ENCODE assay signal across 8 mouse cellular contexts in genomic region chr9:20990861-20991260, GRCm38 (mm10). TPM values are rescaled to one million over a fixed set of nuclear protein-coding genes. Genes with fewer than 3 reads are reported as not detected.
A peak's percentile ranks its signal among the peaks of the same experiment; 100 is the strongest.
DNase-seq lines count a peak whose midpoint lies in the region; ATAC-seq lines count a peak whose summit lies in the region.

No protein-coding gene starts in this region.

- peak; percentile 19 for DNase-seq in left cerebral cortex, postnatal 4 days
- no peak for DNase-seq in left cerebral cortex, adult 18-20 months (ENCODE audit: low spot score in 2 of 2)
- peak; percentile 37 for DNase-seq in heart, postnatal 4 days
- peak; percentile 74 for DNase-seq in limb, embryonic 11.5 days (ENCODE audit: low spot score)
- DNase-seq in right cerebral cortex, postnatal 14 days: no peak
- DNase-seq in B cell, adult 2 months: no peak
- no peak for DNase-seq in right cerebral cortex, postnatal 36 days (ENCODE audit: low spot score in 2 of 2)

- no peaks in the 10 kb centered on the region for H3K4me1 ChIP-seq in limb, embryonic 11.5 days (ENCODE audit: control insufficient read depth, insufficient read depth, low read length)
- H3K4me1 ChIP-seq in midbrain, embryonic 15.5 days: peaks cover 3% of the 10 kb centered on the region

- H3K4me3 ChIP-seq in limb, embryonic 11.5 days (ENCODE audit: low read depth, low read length): no peak overlapping the region
- H3K4me3 ChIP-seq in midbrain, embryonic 15.5 days: no peak overlapping the region

- H3K9me3 ChIP-seq in limb, embryonic 11.5 days (ENCODE audit: control insufficient read depth, low read length): no peaks in the 10 kb centered on the region
- H3K9me3 ChIP-seq in midbrain, embryonic 15.5 days: no peaks in the 10 kb centered on the region

- intact Hi-C loops in left cerebral cortex, postnatal 4 days (cut with DNase I): no loop called here

- H3K4me2 ChIP-seq in limb, embryonic 11.5 days (ENCODE audit: low read depth, severe bottlenecking): peak overlapping the region; percentile 15; the same call in 1 of the 2 replicates
- H3K4me2 ChIP-seq in midbrain, embryonic 15.5 days: peak overlapping the region; percentile 11; the same call in 1 of the 2 replicates

- H3K27ac ChIP-seq in limb, embryonic 11.5 days (replicated peaks; ENCODE audit: low read depth, low read length): 0 out of 2 replicates have a peak overlapping the region, but pooled peaks have one; percentile 5
- H3K27ac ChIP-seq in midbrain, embryonic 15.5 days: no peak overlapping the region

- 4% methylated on average over 10 of the region's 10 CpGs for WGBS in limb, embryonic 11.5 days
- WGBS in midbrain, embryonic 15.5 days: 4% methylated on average over 10 of the region's 10 CpGs

- 0 out of 2 replicates have a peak, but pooled peaks have one; percentile 42 for ATAC-seq in limb, embryonic 11.5 days (ENCODE audit: insufficient number of reproducible peaks, low FRiP score, low TSS enrichment, low read depth)
- no peak for ATAC-seq in midbrain, embryonic 15.5 days (replicated peaks)

- peak overlapping the region; percentile 14; the same call in 1 of the 2 replicates for H3K9ac ChIP-seq in limb, embryonic 11.5 days (ENCODE audit: low read length)
- no peak overlapping the region for H3K9ac ChIP-seq in midbrain, embryonic 15.5 days

- H3K36me3 ChIP-seq in limb, embryonic 11.5 days (ENCODE audit: control insufficient read depth, insufficient read depth, low read length): no peaks in the 10 kb centered on the region
- no peaks in the 10 kb centered on the region for H3K36me3 ChIP-seq in midbrain, embryonic 15.5 days (replicated peaks)

- no peaks in the 10 kb centered on the region for H3K27me3 ChIP-seq in limb, embryonic 11.5 days (ENCODE audit: control insufficient read depth, insufficient read depth, low read length)
- H3K27me3 ChIP-seq in midbrain, embryonic 15.5 days (replicated peaks): no peaks in the 10 kb centered on the region

RNA-seq across cellular contexts. Expression of gene Mrpl4, which starts 11.7 kb away (rescaled TPM):
- 10 to 100 TPM; 45.2 to 49.3 TPM for total RNA-seq in left cerebral cortex, postnatal 4 days (2021)
- total RNA-seq in left cerebral cortex, adult 18-20 months (2021): 10 to 100 TPM; 57.3 to 62.1 TPM
- 10 to 100 TPM; 85.7 to 98.0 TPM for total RNA-seq in heart, postnatal 4 days (2021)
- 163 and 169 TPM in 2 replicates for polyA plus RNA-seq in limb, embryonic 11.5 days (2014; fragmentation: Nextera tagmentation; extraction: Ambion mirVana)
- polyA plus RNA-seq in midbrain, embryonic 15.5 days (2015; fragmentation: Nextera tagmentation; extraction: Ambion mirVana): 93.4 and 110 TPM in 2 replicates

RNA-seq across cellular contexts. Expression of gene S1pr2, which starts 14.3 kb away (rescaled TPM):
- 1 to 10 TPM; 4.5 to 5.5 TPM for total RNA-seq in left cerebral cortex, postnatal 4 days (2021)
- 1 to 10 TPM; 2.9 to 3.4 TPM for total RNA-seq in left cerebral cortex, adult 18-20 months (2021)
- total RNA-seq in heart, postnatal 4 days (2021): 10 to 100 TPM in 1 of 2 experiments, 1 to 10 TPM in 1; 8.4 to 11.1 TPM
- 46.5 and 52.8 TPM in 2 replicates for polyA plus RNA-seq in limb, embryonic 11.5 days (2014; fragmentation: Nextera tagmentation; extraction: Ambion mirVana)
- polyA plus RNA-seq in midbrain, embryonic 15.5 days (2015; fragmentation: Nextera tagmentation; extraction: Ambion mirVana): 11.3 and 11.7 TPM in 2 replicates

RNA-seq across cellular contexts. Expression of gene Icam1, which starts 24.9 kb away (rescaled TPM):
- 1 to 10 TPM; 2.5 to 2.8 TPM for total RNA-seq in left cerebral cortex, postnatal 4 days (2021)
- 1 to 10 TPM; 2.3 to 2.9 TPM for total RNA-seq in left cerebral cortex, adult 18-20 months (2021)
- total RNA-seq in heart, postnatal 4 days (2021): 1 to 10 TPM; 8.0 to 8.5 TPM
- polyA plus RNA-seq in limb, embryonic 11.5 days (2014; fragmentation: Nextera tagmentation; extraction: Ambion mirVana): 5.5 and 8.3 TPM in 2 replicates
- polyA plus RNA-seq in midbrain, embryonic 15.5 days (2015; fragmentation: Nextera tagmentation; extraction: Ambion mirVana): 3.3 and 3.9 TPM in 2 replicates

RNA-seq across cellular contexts. Expression of gene Dnmt1, which starts 31.2 kb away (rescaled TPM):
- total RNA-seq in left cerebral cortex, postnatal 4 days (2021): 10 to 100 TPM; 86.1 to 88.5 TPM
- 10 to 100 TPM; 40.2 to 41.0 TPM for total RNA-seq in left cerebral cortex, adult 18-20 months (2021)
- total RNA-seq in heart, postnatal 4 days (2021): 10 to 100 TPM; 66.7 to 68.2 TPM
- 95.7 and 95.8 TPM in 2 replicates for polyA plus RNA-seq in limb, embryonic 11.5 days (2014; fragmentation: Nextera tagmentation; extraction: Ambion mirVana)
- polyA plus RNA-seq in midbrain, embryonic 15.5 days (2015; fragmentation: Nextera tagmentation; extraction: Ambion mirVana): 73.4 and 78.1 TPM in 2 replicates

RNA-seq across cellular contexts. Expression of gene Icam4, which starts 38.3 kb away (rescaled TPM):
- not detected for total RNA-seq in left cerebral cortex, postnatal 4 days (2021)
- 1 to 10 TPM in 1 of 2 experiments, under 1 TPM in 1; 0.98 to 1.7 TPM for total RNA-seq in left cerebral cortex, adult 18-20 months (2021)
- total RNA-seq in heart, postnatal 4 days (2021): under 1 TPM; 0.27 to 0.93 TPM
- 3.6 and 5.3 TPM in 2 replicates for polyA plus RNA-seq in limb, embryonic 11.5 days (2014; fragmentation: Nextera tagmentation; extraction: Ambion mirVana)
- polyA plus RNA-seq in midbrain, embryonic 15.5 days (2015; fragmentation: Nextera tagmentation; extraction: Ambion mirVana): 0.27 TPM in 2 replicates

Comparison
In these comparisons a context has a peak if more than half of its experiments do, and no peak if none do; other contexts are left out.
1. DNase-seq: peak in left cerebral cortex, postnatal 4 days (single experiment), heart, postnatal 4 days (single experiment) and limb, embryonic 11.5 days (single experiment); none in left cerebral cortex, adult 18-20 months (0 of 2), right cerebral cortex, postnatal 14 days (single experiment), B cell, adult 2 months (0 of 2) and right cerebral cortex, postnatal 36 days (0 of 2).